Mouse (Mus musculus) small intestine, adult 2 months (tissue): ENCODE measurements around the gene Kctd15.

Experiments
- CTCF ChIP-seq: fragments of 200-500 bp; IDR thresholded peaks from 2 replicates; pipeline ENCODE4 v1.5.1; 2012; ENCODE audit warnings: low read depth, mild to moderate bottlenecking, control low read depth, inconsistent platforms, low read length, moderate library complexity, mixed read lengths; ENCODE audit not compliant: insufficient replicate concordance, insufficient read length; ENCODE audit errors: extremely low read depth
- POLR2A ChIP-seq: fragments of 200-500 bp; IDR thresholded peaks from 2 replicates; pipeline ENCODE4 v1.6.1; 2012; ENCODE audit warnings: low read depth, mild to moderate bottlenecking, control low read depth, inconsistent platforms, low read length, moderate library complexity

DNA sequence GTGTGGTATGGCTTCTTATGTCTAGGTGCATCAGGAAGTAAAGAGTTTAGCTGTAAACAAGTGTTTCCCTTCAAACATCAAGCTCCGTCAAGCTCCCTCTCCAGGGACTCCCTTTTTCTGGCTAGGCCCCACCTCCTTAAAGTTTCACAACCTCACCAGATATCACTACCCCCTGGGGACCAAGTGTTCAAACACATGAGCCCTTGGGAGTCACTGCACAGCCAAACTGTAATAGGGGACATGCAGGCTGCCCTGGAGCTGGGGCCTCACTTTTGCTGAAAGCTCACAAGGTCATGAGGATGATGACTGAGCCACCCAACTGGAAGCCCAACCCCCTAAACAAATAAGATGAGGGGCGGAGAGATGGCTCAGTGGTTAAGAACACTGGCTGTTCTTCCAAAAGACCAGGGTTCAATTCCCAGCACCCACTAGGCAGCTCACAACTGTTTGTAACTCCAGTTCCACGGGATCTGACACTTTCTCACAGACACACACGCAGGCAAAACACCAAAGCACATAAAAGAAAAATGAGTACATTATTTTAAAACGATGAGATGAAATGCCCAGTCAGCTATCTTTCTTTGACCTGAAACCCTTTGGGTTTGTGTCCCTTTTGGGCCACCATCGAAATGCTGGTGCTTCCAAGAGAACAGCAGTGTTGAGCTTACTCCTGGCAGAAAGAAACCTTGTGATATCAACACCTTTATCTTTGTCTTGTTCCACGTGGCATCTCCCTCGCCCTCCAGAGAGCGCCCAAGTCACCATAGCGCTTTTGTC, 23.4 kb downstream of the Kctd15 start:
- TF ChIP-seq POLR2A (no peak), CTCF (no peak)
